Comparison of ENCODE assay signal across 10 mouse cellular contexts in the genomic region with DNA sequence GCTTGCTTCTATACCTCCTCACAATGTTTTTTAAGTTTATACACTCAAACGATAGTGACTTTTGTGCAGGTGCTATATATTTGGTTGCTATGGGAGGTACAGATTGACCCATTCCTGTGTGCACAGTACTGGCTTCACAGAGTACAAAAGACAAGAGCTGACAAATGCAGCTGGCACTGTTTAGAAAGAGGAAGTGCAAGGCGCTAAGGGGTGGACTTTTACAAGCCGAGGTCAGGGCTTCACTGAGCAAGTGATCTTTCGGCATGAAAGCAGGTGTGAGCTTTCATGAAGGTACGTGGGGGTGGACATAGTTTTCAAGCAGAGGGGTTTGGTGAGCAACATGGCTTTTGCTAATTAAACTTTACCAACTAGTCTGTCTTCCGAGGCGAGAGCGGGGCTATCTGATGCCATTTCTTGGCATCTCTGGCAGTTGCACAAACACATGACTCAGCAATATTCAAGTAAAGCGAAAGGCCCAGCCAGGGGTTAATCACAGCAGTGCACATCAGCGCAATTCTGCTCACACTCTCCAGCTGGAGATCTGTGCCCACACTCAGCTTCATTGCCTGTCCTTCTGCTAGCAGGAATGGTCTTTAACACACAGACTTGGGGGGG. TPM values are rescaled to one million over a fixed set of nuclear protein-coding genes. Genes with fewer than 3 reads are reported as not detected.
DNase-seq lines count a peak whose midpoint lies in the region; ATAC-seq and TF ChIP-seq lines count a peak whose summit lies in the region.
"Had no signal": no experiment of that assay in that cellular context is flagged by ENCODE, and none has a peak within 500 bp of the region (broad histone marks: within the 10 kb centered on the region; RNA-seq: fewer than 3 reads in every experiment).

No protein-coding gene starts in this region.

- peak; percentile 94 for DNase-seq in heart, adult 11 months
- DNase-seq in heart, embryonic 10.5 days (ENCODE audit: low spot score) = no peak
- no peak for DNase-seq in G1E (ENCODE audit: low spot score)
- DNase-seq in monocyte, adult 2 months (ENCODE audit: low read depth in 1 of 2, low spot score in 2 of 2) = peak; percentile 8 to 30
- no peak for DNase-seq in right cerebral cortex, postnatal 14 days
- DNase-seq in urinary bladder, postnatal 25 days (ENCODE audit: low spot score) = no peak

- H3K36me3 ChIP-seq in heart, embryonic 10.5 days = no peaks in the 10 kb centered on the region
- no peaks in the 10 kb centered on the region for H3K36me3 ChIP-seq in G1E (replicated peaks)
- no peaks in the 10 kb centered on the region for H3K36me3 ChIP-seq in kidney, embryonic 15.5 days
- H3K36me3 ChIP-seq in forebrain, embryonic 15.5 days = no peaks in the 10 kb centered on the region
- H3K36me3 ChIP-seq: embryonic facial prominence, embryonic 15.5 days; limb, embryonic 13.5 days had no signal

- H3K9ac ChIP-seq in kidney, embryonic 15.5 days = no peak overlapping the region
- no peak overlapping the region for H3K9ac ChIP-seq in forebrain, embryonic 15.5 days (replicated peaks)
- H3K9ac ChIP-seq: embryonic facial prominence, embryonic 15.5 days; limb, embryonic 13.5 days had no signal

- H3K4me2 ChIP-seq in kidney, embryonic 15.5 days = peak overlapping the region; percentile 41; the same call in 1 of the 2 replicates
- H3K4me2 ChIP-seq in forebrain, embryonic 15.5 days (replicated peaks) = no peak overlapping the region
- H3K4me2 ChIP-seq: embryonic facial prominence, embryonic 15.5 days; limb, embryonic 13.5 days had no signal

- H3K27me3 ChIP-seq in heart, embryonic 10.5 days (ENCODE audit: insufficient read depth, poor library complexity, severe bottlenecking) = no peaks in the 10 kb centered on the region; the same call in 1 of the 2 replicates
- H3K27me3 ChIP-seq in G1E (ENCODE audit: insufficient read depth, low read length) = peaks cover 12% of the 10 kb centered on the region
- H3K27me3 ChIP-seq in kidney, embryonic 15.5 days = no peaks in the 10 kb centered on the region
- no peaks in the 10 kb centered on the region for H3K27me3 ChIP-seq in forebrain, embryonic 15.5 days
- H3K27me3 ChIP-seq: embryonic facial prominence, embryonic 15.5 days had no signal

- no peaks in the 10 kb centered on the region for H3K9me3 ChIP-seq in heart, embryonic 10.5 days
- no peaks in the 10 kb centered on the region for H3K9me3 ChIP-seq in G1E (replicated peaks)
- no peaks in the 10 kb centered on the region for H3K9me3 ChIP-seq in kidney, embryonic 15.5 days (replicated peaks)
- no peaks in the 10 kb centered on the region for H3K9me3 ChIP-seq in forebrain, embryonic 15.5 days
- H3K9me3 ChIP-seq: embryonic facial prominence, embryonic 15.5 days; limb, embryonic 13.5 days had no signal

- ATAC-seq in G1E (ENCODE audit: extremely low read depth, insufficient number of reproducible peaks, low FRiP score, poor library complexity, severe bottlenecking) = peak; percentile 54
- ATAC-seq in kidney, embryonic 15.5 days (replicated peaks; ENCODE audit: low FRiP score) = no peak
- ATAC-seq in forebrain, embryonic 15.5 days (replicated peaks) = no peak

- no peak for TF ChIP-seq CTCF in G1E (IDR thresholded peaks at IDR 0.05; ENCODE audit: low read depth, low read length)

- no peak overlapping the region for H3K27ac ChIP-seq in heart, embryonic 10.5 days
- no peak overlapping the region for H3K27ac ChIP-seq in kidney, embryonic 15.5 days
- no peak overlapping the region for H3K27ac ChIP-seq in forebrain, embryonic 15.5 days (replicated peaks)
- H3K27ac ChIP-seq: embryonic facial prominence, embryonic 15.5 days; limb, embryonic 13.5 days had no signal

- H3K4me1 ChIP-seq in heart, embryonic 10.5 days = peaks cover 10% of the 10 kb centered on the region
- peaks cover 10% of the 10 kb centered on the region for H3K4me1 ChIP-seq in G1E (ENCODE audit: insufficient read depth, low read depth, low read length)
- H3K4me1 ChIP-seq in kidney, embryonic 15.5 days = peaks cover 16% of the 10 kb centered on the region
- no peaks in the 10 kb centered on the region for H3K4me1 ChIP-seq in forebrain, embryonic 15.5 days

- WGBS in heart, embryonic 10.5 days = 47% methylated on average over 10 of the region's 10 CpGs
- WGBS in kidney, embryonic 15.5 days = 23% methylated on average over 10 of the region's 10 CpGs
- 56% methylated on average over 10 of the region's 10 CpGs for WGBS in forebrain, embryonic 15.5 days

- no peak overlapping the region for H3K4me3 ChIP-seq in heart, embryonic 10.5 days
- no peak overlapping the region for H3K4me3 ChIP-seq in G1E (ENCODE audit: low read depth, low read length)
- H3K4me3 ChIP-seq in kidney, embryonic 15.5 days (replicated peaks) = no peak overlapping the region
- no peak overlapping the region for H3K4me3 ChIP-seq in forebrain, embryonic 15.5 days
- H3K4me3 ChIP-seq: embryonic facial prominence, embryonic 15.5 days; limb, embryonic 13.5 days had no signal

RNA-seq across cellular contexts. Expression of a gene that starts 10.0 kb away (rescaled TPM):
- 6.3 and 7.0 TPM in 2 replicates for polyA plus RNA-seq in heart, embryonic 10.5 days (2016; fragmentation: Nextera tagmentation; extraction: Ambion mirVana)
- total RNA-seq in G1E (2014; fragmentation: Nextera tagmentation) (29.2 and 29.9 TPM in 2 replicates), G1E (2017) (22.0 and 23.8 TPM in 2 replicates)
- polyA plus RNA-seq in G1E (2012) = 3.0 and 4.6 TPM in 2 replicates
- 9.3 and 10.1 TPM in 2 replicates for polyA plus RNA-seq in kidney, embryonic 15.5 days (2015; fragmentation: Nextera tagmentation; extraction: Ambion mirVana)
- polyA plus RNA-seq in forebrain, embryonic 15.5 days (2015; fragmentation: Nextera tagmentation; extraction: Ambion mirVana) = 16.0 and 16.2 TPM in 2 replicates

Comparison
In these comparisons a context has a peak if more than half of its experiments do, and no peak if none do; other contexts are left out.
1. DNase-seq: peak in heart, adult 11 months (single experiment) and monocyte, adult 2 months (2 of 2); none in heart, embryonic 10.5 days (single experiment), G1E (single experiment), right cerebral cortex, postnatal 14 days (single experiment) and urinary bladder, postnatal 25 days (single experiment).